Mouse (Mus musculus) central nervous system, embryonic 18 days (tissue): ENCODE results near the gene Cntnap5b. TPM values are rescaled to one million over a fixed set of nuclear protein-coding genes. Genes with fewer than 3 reads are reported as not detected.

Experiments
- polyA plus RNA-seq: library from polyadenylated mRNA; depleted of rRNA; stranded (reverse); fragments of >200 nt; gene quantifications from 2 replicates; pipeline ENCODE4 v1.2.3, GENCODE M21; 2012; rRNA removed

The Cntnap5b gene
- 5.5 and 5.7 TPM in 2 replicates for polyA plus RNA-seq

DNA sequence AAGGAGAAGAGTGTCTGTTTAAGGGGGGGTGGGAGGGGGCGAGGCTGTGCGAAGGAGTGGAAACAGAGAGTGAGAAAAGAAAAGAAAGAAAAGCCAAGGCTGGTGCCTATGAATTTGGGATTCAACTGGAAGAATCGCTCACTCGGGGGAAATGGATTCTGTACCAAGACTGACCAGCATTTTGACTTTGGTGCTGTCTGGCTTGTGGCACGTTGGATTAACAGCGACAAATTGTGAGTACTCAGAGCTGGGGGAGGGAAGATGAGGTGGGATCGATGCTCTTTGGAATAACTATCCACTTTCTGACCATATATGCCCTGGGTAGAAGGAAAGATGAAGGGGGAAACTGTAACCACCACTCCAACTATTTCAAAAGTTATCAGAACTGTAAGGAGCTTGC lies at the start of gene Cntnap5b:
Gene Cntnap5b, plus strand, starts transcription at position 152 of the 400 bp plus-strand sequence.

